Mouse (Mus musculus): Measurements from ENCODE around the gene Ttc39b. TPM values are rescaled to one million over a fixed set of nuclear protein-coding genes. Genes with fewer than 3 reads are reported as not detected.
"Not testable (repeated sequence)": the region's sequence is repeated elsewhere in the genome, so short reads cannot be mapped to it uniquely, and the experiment has no call there.

Ttc39b gene
- polyA plus RNA-seq, 1 experiment from 2014 or later = 2.9 TPM

- H3K4me1 ChIP-seq (ENCODE audit: control insufficient read depth, insufficient read depth, low read length) = no peaks in the 10 kb centered on the region
- 86% methylated on average over 3 of the region's 3 CpGs for WGBS (ENCODE audit: insufficient replicate concordance)
- H3K36me3 ChIP-seq (ENCODE audit: control insufficient read depth, insufficient read depth, low read length) = no peaks in the 10 kb centered on the region
- no peak overlapping the region for H3K27ac ChIP-seq (ENCODE audit: low read depth, low read length)
- H3K27me3 ChIP-seq (ENCODE audit: control insufficient read depth, insufficient read depth, low read length) = no peaks in the 10 kb centered on the region
- no peak for ATAC-seq (replicated peaks; ENCODE audit: insufficient number of reproducible peaks, low FRiP score, low TSS enrichment)
- H3K9me3 ChIP-seq (replicated peaks; ENCODE audit: control insufficient read depth, low read length) = no peaks in the 10 kb centered on the region
- H3K4me2 ChIP-seq = no peak overlapping the region
- no peak overlapping the region for H3K9ac ChIP-seq (ENCODE audit: low read depth, low read length)
- no peak overlapping the region for H3K4me3 ChIP-seq (ENCODE audit: low read depth, low read length)
Observed at GRCm38 (mm10) chr4:83258273-83258672, 65.8 kb downstream of the Ttc39b start.

GRCm38 (mm10) chr4:83257279-83258260 lies 66.5 kb downstream of the Ttc39b start:
- no peaks in the 10 kb centered on the region for H3K9me3 ChIP-seq (replicated peaks; ENCODE audit: control insufficient read depth, low read length)
- no peaks in the 10 kb centered on the region for H3K27me3 ChIP-seq (ENCODE audit: control insufficient read depth, insufficient read depth, low read length)
- ATAC-seq (replicated peaks; ENCODE audit: insufficient number of reproducible peaks, low FRiP score, low TSS enrichment) = no peak
- WGBS (ENCODE audit: insufficient replicate concordance) = 62% methylated on average over 17 of the region's 17 CpGs
- H3K4me3 ChIP-seq (ENCODE audit: low read depth, low read length) = no peak overlapping the region
- H3K36me3 ChIP-seq (ENCODE audit: control insufficient read depth, insufficient read depth, low read length) = no peaks in the 10 kb centered on the region
- H3K4me2 ChIP-seq = no peak overlapping the region
- no peaks in the 10 kb centered on the region for H3K4me1 ChIP-seq (ENCODE audit: control insufficient read depth, insufficient read depth, low read length)
- H3K9ac ChIP-seq (ENCODE audit: low read depth, low read length) = no peak overlapping the region
- H3K27ac ChIP-seq (ENCODE audit: low read depth, low read length) = no peak overlapping the region

GRCm38 (mm10) chr4:83256779-83257178 lies 67.3 kb downstream of the Ttc39b start:
- peak; percentile 42 for ATAC-seq (replicated peaks; ENCODE audit: insufficient number of reproducible peaks, low FRiP score, low TSS enrichment)
- no peaks in the 10 kb centered on the region for H3K36me3 ChIP-seq (ENCODE audit: control insufficient read depth, insufficient read depth, low read length)
- no peaks in the 10 kb centered on the region for H3K9me3 ChIP-seq (replicated peaks; ENCODE audit: control insufficient read depth, low read length)
- H3K27ac ChIP-seq (ENCODE audit: low read depth, low read length) = no peak overlapping the region
- H3K4me3 ChIP-seq (ENCODE audit: low read depth, low read length) = no peak overlapping the region
- whole genome bisulfite sequencing (ENCODE audit: insufficient replicate concordance) = 73% methylated on average over 11 of the region's 11 CpGs
- no peaks in the 10 kb centered on the region for H3K4me1 ChIP-seq (ENCODE audit: control insufficient read depth, insufficient read depth, low read length)
- H3K9ac ChIP-seq (ENCODE audit: low read depth, low read length) = no peak overlapping the region
- H3K4me2 ChIP-seq = no peak overlapping the region
- no peaks in the 10 kb centered on the region for H3K27me3 ChIP-seq (ENCODE audit: control insufficient read depth, insufficient read depth, low read length)

- Histone ChIP-seq H3K36me3 (ENCODE audit: control insufficient read depth, insufficient read depth, low read length) (no peaks in the 10 kb centered on the region), H3K4me2 (no peak overlapping the region), H3K9ac (ENCODE audit: low read depth, low read length) (no peak overlapping the region), H3K27me3 (ENCODE audit: control insufficient read depth, insufficient read depth, low read length) (no peaks in the 10 kb centered on the region), H3K27ac (ENCODE audit: low read depth, low read length) (no peak overlapping the region), H3K4me1 (ENCODE audit: control insufficient read depth, insufficient read depth, low read length) (no peaks in the 10 kb centered on the region), H3K4me3 (ENCODE audit: low read depth, low read length) (no peak overlapping the region), H3K9me3 (replicated peaks; ENCODE audit: control insufficient read depth, low read length) (no peaks in the 10 kb centered on the region)
- WGBS (ENCODE audit: insufficient replicate concordance) = 76% methylated on average over 10 of the region's 10 CpGs
- no peak for ATAC-seq (replicated peaks; ENCODE audit: insufficient number of reproducible peaks, low FRiP score, low TSS enrichment)
Observed at GRCm38 (mm10) chr4:83254941-83255340, 69.1 kb downstream of the Ttc39b start.

- no peak overlapping the region for H3K4me3 ChIP-seq (ENCODE audit: low read depth, low read length)
- H3K9ac ChIP-seq (ENCODE audit: low read depth, low read length) = no peak overlapping the region
- no peak overlapping the region for H3K27ac ChIP-seq (ENCODE audit: low read depth, low read length)
- H3K27me3 ChIP-seq (ENCODE audit: control insufficient read depth, insufficient read depth, low read length) = no peaks in the 10 kb centered on the region
- 84% methylated on average over 6 of the region's 6 CpGs for WGBS (ENCODE audit: insufficient replicate concordance)
- H3K4me2 ChIP-seq = no peak overlapping the region
- H3K9me3 ChIP-seq (replicated peaks; ENCODE audit: control insufficient read depth, low read length) = no peaks in the 10 kb centered on the region
- no peaks in the 10 kb centered on the region for H3K4me1 ChIP-seq (ENCODE audit: control insufficient read depth, insufficient read depth, low read length)
- no peaks in the 10 kb centered on the region for H3K36me3 ChIP-seq (ENCODE audit: control insufficient read depth, insufficient read depth, low read length)
- no peak for ATAC-seq (replicated peaks; ENCODE audit: insufficient number of reproducible peaks, low FRiP score, low TSS enrichment)
Observed at GRCm38 (mm10) chr4:83253679-83254078, 70.4 kb downstream of the Ttc39b start.

GRCm38 (mm10) chr4:83243706-83244105 lies 80.3 kb downstream of the Ttc39b start:
- no peak overlapping the region for H3K4me2 ChIP-seq
- no peaks in the 10 kb centered on the region; the same call in 1 of the 2 replicates for H3K9me3 ChIP-seq (replicated peaks; ENCODE audit: control insufficient read depth, low read length)
- H3K27ac ChIP-seq (ENCODE audit: low read depth, low read length) = no peak overlapping the region
- no peak overlapping the region for H3K4me3 ChIP-seq (ENCODE audit: low read depth, low read length)
- H3K36me3 ChIP-seq (ENCODE audit: control insufficient read depth, insufficient read depth, low read length) = no peaks in the 10 kb centered on the region
- WGBS (ENCODE audit: insufficient replicate concordance) = 85% methylated on average over 10 of the region's 10 CpGs
- no peaks in the 10 kb centered on the region for H3K4me1 ChIP-seq (ENCODE audit: control insufficient read depth, insufficient read depth, low read length)
- no peaks in the 10 kb centered on the region for H3K27me3 ChIP-seq (ENCODE audit: control insufficient read depth, insufficient read depth, low read length)
- ATAC-seq (replicated peaks; ENCODE audit: insufficient number of reproducible peaks, low FRiP score, low TSS enrichment) = no peak
- H3K9ac ChIP-seq (ENCODE audit: low read depth, low read length) = no peak overlapping the region

- no peak for ATAC-seq (replicated peaks; ENCODE audit: insufficient number of reproducible peaks, low FRiP score, low TSS enrichment)
Observed at GRCm38 (mm10) chr4:83241630-83242029, 82.4 kb downstream of the Ttc39b start.

GRCm38 (mm10) chr4:83237656-83238055 lies 86.4 kb downstream of the Ttc39b start:
- no peaks in the 10 kb centered on the region for H3K4me1 ChIP-seq (ENCODE audit: control insufficient read depth, insufficient read depth, low read length)
- no peak overlapping the region for H3K4me2 ChIP-seq
- H3K4me3 ChIP-seq (ENCODE audit: low read depth, low read length) = no peak overlapping the region
- no peaks in the 10 kb centered on the region for H3K36me3 ChIP-seq (ENCODE audit: control insufficient read depth, insufficient read depth, low read length)
- no peak for ATAC-seq (replicated peaks; ENCODE audit: insufficient number of reproducible peaks, low FRiP score, low TSS enrichment)
- no peak overlapping the region for H3K27ac ChIP-seq (ENCODE audit: low read depth, low read length)
- no peak overlapping the region for H3K9ac ChIP-seq (ENCODE audit: low read depth, low read length)
- WGBS (ENCODE audit: insufficient replicate concordance) = 79% methylated on average over 5 of the region's 5 CpGs
- no peaks in the 10 kb centered on the region for H3K9me3 ChIP-seq (replicated peaks; ENCODE audit: control insufficient read depth, low read length)
- H3K27me3 ChIP-seq (ENCODE audit: control insufficient read depth, insufficient read depth, low read length) = no peaks in the 10 kb centered on the region

More at GRCm38 (mm10) chr4:83241630-83242029, 82.4 kb downstream of the Ttc39b start:
- H3K4me2 ChIP-seq = no peak overlapping the region
- H3K4me3 ChIP-seq (ENCODE audit: low read depth, low read length) = no peak overlapping the region
- no peaks in the 10 kb centered on the region; the same call in 1 of the 2 replicates for H3K9me3 ChIP-seq (replicated peaks; ENCODE audit: control insufficient read depth, low read length)
- no peaks in the 10 kb centered on the region for H3K36me3 ChIP-seq (ENCODE audit: control insufficient read depth, insufficient read depth, low read length)
- H3K9ac ChIP-seq (ENCODE audit: low read depth, low read length) = no peak overlapping the region
- WGBS (ENCODE audit: insufficient replicate concordance) = 63% methylated on average over 5 of the region's 5 CpGs
- H3K27me3 ChIP-seq (ENCODE audit: control insufficient read depth, insufficient read depth, low read length) = no peaks in the 10 kb centered on the region
- no peak overlapping the region for H3K27ac ChIP-seq (ENCODE audit: low read depth, low read length)
- H3K4me1 ChIP-seq (ENCODE audit: control insufficient read depth, insufficient read depth, low read length) = no peaks in the 10 kb centered on the region

- not testable (repeated sequence) for H3K27ac ChIP-seq (ENCODE audit: low read depth, low read length); H3K4me2 ChIP-seq; H3K9me3 ChIP-seq (replicated peaks; ENCODE audit: control insufficient read depth, low read length); H3K4me3 ChIP-seq (ENCODE audit: low read depth, low read length); H3K36me3 ChIP-seq (ENCODE audit: control insufficient read depth, insufficient read depth, low read length); H3K4me1 ChIP-seq (ENCODE audit: control insufficient read depth, insufficient read depth, low read length); H3K27me3 ChIP-seq (ENCODE audit: control insufficient read depth, insufficient read depth, low read length); ATAC-seq (replicated peaks; ENCODE audit: insufficient number of reproducible peaks, low FRiP score, low TSS enrichment); H3K9ac ChIP-seq (ENCODE audit: low read depth, low read length)
- 64% methylated on average over 1 of the region's 3 CpGs for WGBS (ENCODE audit: insufficient replicate concordance)
Observed at GRCm38 (mm10) chr4:83235304-83235703, 88.8 kb downstream of the Ttc39b start.
